Mouse (Mus musculus): ENCODE data around the gene Rcc1.

GRCm38 (mm10) chr4:132306004-132306403 is 47.4 kb downstream of the Rcc1 start:
- TF ChIP-seq POLR2A (IDR thresholded peaks at IDR 0.05; ENCODE audit: borderline replicate concordance, control insufficient read depth, low read depth, low read length) (no peak), CTCF (IDR thresholded peaks at IDR 0.05; ENCODE audit: control insufficient read depth, insufficient read depth, low read length) (no peak)

All from bone marrow, adult 2 months (tissue).